Mouse (Mus musculus): Measurements from ENCODE around the gene Zdhhc19.

DNA sequence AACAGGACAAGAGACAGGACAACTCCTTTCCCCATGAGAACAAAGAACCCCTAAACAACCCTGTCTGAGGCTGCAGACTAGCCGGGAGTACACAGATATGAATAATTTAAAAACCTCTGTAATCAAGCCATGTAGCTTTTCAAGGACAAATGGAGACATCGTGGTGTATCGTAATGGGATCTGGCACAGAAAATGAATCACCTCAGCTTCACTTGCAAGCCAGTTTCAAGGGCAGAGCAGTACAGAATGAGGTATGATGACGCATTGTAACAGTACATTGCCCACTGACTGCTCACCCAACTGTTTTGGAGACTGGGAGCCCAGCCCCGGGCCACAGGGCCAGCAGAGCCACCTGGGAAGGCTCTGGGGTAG is 28.2 kb downstream of the Zdhhc19 start:
- TF ChIP-seq CTCF (IDR thresholded peaks at IDR 0.05; ENCODE audit: borderline replicate concordance, extremely low read depth, insufficient read depth, insufficient read length) (no peak), POLR2A (IDR thresholded peaks at IDR 0.05; ENCODE audit: borderline replicate concordance, extremely low read depth, insufficient read depth, insufficient read length, poor library complexity, severe bottlenecking) (no peak)

Measured in brain, embryonic 14.5 days (tissue).